Comparison of ENCODE assay signal across 31 mouse cellular contexts in the genomic region with DNA sequence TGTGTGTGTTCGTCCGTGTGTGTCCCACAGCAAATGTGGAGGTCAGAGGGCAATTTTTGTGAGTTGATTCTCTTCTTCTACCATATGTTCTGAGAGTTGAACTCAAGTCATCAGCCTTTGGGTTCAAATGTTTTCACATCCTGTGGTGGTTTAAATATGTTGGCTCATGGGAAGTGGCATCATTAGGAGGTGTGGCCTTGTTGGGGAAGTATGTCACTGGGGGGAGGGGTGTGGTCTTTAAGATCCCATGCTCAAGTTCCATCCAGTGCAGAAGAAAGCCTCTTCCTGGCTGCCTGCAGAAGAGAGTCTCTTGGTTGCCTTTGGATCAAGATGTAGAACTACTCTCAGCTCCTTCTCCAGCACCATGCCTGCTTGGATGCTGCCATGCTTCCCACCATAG.
DNase-seq lines count a peak whose midpoint lies in the region; ATAC-seq lines count a peak whose summit lies in the region.
"Had no signal": no experiment of that assay in that cellular context is flagged by ENCODE, and none has a peak within 500 bp of the region (broad histone marks: within the 10 kb centered on the region; RNA-seq: fewer than 3 reads in every experiment).

No protein-coding gene starts in this region.

- H3K36me3 ChIP-seq in liver, embryonic 12.5 days: peaks cover 9% of the 10 kb centered on the region; the same call in 1 of the 2 replicates
- H3K36me3 ChIP-seq in midbrain, embryonic 16.5 days (ENCODE audit: control insufficient read depth, insufficient read depth, low read length): no peaks in the 10 kb centered on the region
- no peaks in the 10 kb centered on the region for H3K36me3 ChIP-seq in midbrain, embryonic 13.5 days
- H3K36me3 ChIP-seq: embryonic facial prominence, embryonic 13.5 days; forebrain, embryonic 10.5 days; forebrain, embryonic 15.5 days; hindbrain, embryonic 10.5 days; hindbrain, embryonic 15.5 days; limb, embryonic 12.5 days; neural tube, embryonic 15.5 days had no signal

- H3K4me2 ChIP-seq in liver, embryonic 12.5 days: no peak overlapping the region
- no peak overlapping the region for H3K4me2 ChIP-seq in midbrain, embryonic 16.5 days (ENCODE audit: low read length)
- H3K4me2 ChIP-seq in midbrain, embryonic 13.5 days (replicated peaks): no peak overlapping the region
- H3K4me2 ChIP-seq: embryonic facial prominence, embryonic 13.5 days; forebrain, embryonic 15.5 days; hindbrain, embryonic 15.5 days; limb, embryonic 12.5 days; liver, embryonic 11.5 days; neural tube, embryonic 15.5 days had no signal

- no peak overlapping the region for H3K27ac ChIP-seq in liver, embryonic 12.5 days
- H3K27ac ChIP-seq in midbrain, embryonic 16.5 days (ENCODE audit: low read length): no peak overlapping the region
- no peak overlapping the region for H3K27ac ChIP-seq in midbrain, embryonic 13.5 days
- H3K27ac ChIP-seq: embryonic facial prominence, embryonic 13.5 days; forebrain, embryonic 10.5 days; forebrain, embryonic 15.5 days; hindbrain, embryonic 10.5 days; hindbrain, embryonic 15.5 days; limb, embryonic 12.5 days; neural tube, embryonic 15.5 days; stomach, postnatal 0 days had no signal

- H3K27me3 ChIP-seq in liver, embryonic 12.5 days (replicated peaks): 0 out of 2 replicates have a peak, but pooled peaks cover 6% of the 10 kb centered on the region
- H3K27me3 ChIP-seq in midbrain, embryonic 16.5 days (ENCODE audit: control insufficient read depth, insufficient read depth, low read depth, low read length): no peaks in the 10 kb centered on the region
- no peaks in the 10 kb centered on the region for H3K27me3 ChIP-seq in midbrain, embryonic 13.5 days
- H3K27me3 ChIP-seq: CH12.LX; embryonic facial prominence, embryonic 13.5 days; forebrain, embryonic 15.5 days; hindbrain, embryonic 15.5 days; limb, embryonic 12.5 days; neural tube, embryonic 15.5 days had no signal

- WGBS in liver, embryonic 12.5 days (ENCODE audit: insufficient replicate concordance): 64% methylated on average over 2 of the region's 2 CpGs
- 92% methylated on average over 2 of the region's 2 CpGs for WGBS in midbrain, embryonic 16.5 days
- WGBS in midbrain, embryonic 13.5 days: 74% methylated on average over 2 of the region's 2 CpGs

- peaks cover 26% of the 10 kb centered on the region for H3K4me1 ChIP-seq in liver, embryonic 12.5 days
- H3K4me1 ChIP-seq in midbrain, embryonic 16.5 days (ENCODE audit: control insufficient read depth, insufficient read depth, low read length): no peaks in the 10 kb centered on the region
- H3K4me1 ChIP-seq in midbrain, embryonic 13.5 days (replicated peaks): peaks cover 8% of the 10 kb centered on the region; the same call in 1 of the 2 replicates
- H3K4me1 ChIP-seq: forebrain, embryonic 15.5 days; hindbrain, embryonic 15.5 days; neural tube, embryonic 15.5 days had no signal

- H3K9me3 ChIP-seq in liver, embryonic 12.5 days (replicated peaks): no peaks in the 10 kb centered on the region; the same call in 1 of the 2 replicates
- H3K9me3 ChIP-seq in midbrain, embryonic 16.5 days (replicated peaks; ENCODE audit: control insufficient read depth, low read length, poor library complexity, severe bottlenecking): no peaks in the 10 kb centered on the region
- no peaks in the 10 kb centered on the region for H3K9me3 ChIP-seq in midbrain, embryonic 13.5 days
- H3K9me3 ChIP-seq: forebrain, embryonic 10.5 days; forebrain, embryonic 15.5 days; hindbrain, embryonic 10.5 days; hindbrain, embryonic 15.5 days; limb, embryonic 12.5 days; neural tube, embryonic 15.5 days had no signal

- H3K9ac ChIP-seq in liver, embryonic 12.5 days: 0 out of 2 replicates have a peak overlapping the region, but pooled peaks have one; percentile 18
- no peak overlapping the region for H3K9ac ChIP-seq in midbrain, embryonic 16.5 days (ENCODE audit: low read depth, low read length)
- H3K9ac ChIP-seq in midbrain, embryonic 13.5 days (replicated peaks): no peak overlapping the region
- H3K9ac ChIP-seq: embryonic facial prominence, embryonic 13.5 days; forebrain, embryonic 15.5 days; hindbrain, embryonic 15.5 days; limb, embryonic 12.5 days; liver, postnatal 0 days; neural tube, embryonic 15.5 days had no signal

- no peak overlapping the region for H3K4me3 ChIP-seq in liver, embryonic 12.5 days
- H3K4me3 ChIP-seq in midbrain, embryonic 16.5 days (ENCODE audit: low read depth, low read length): no peak overlapping the region
- no peak overlapping the region for H3K4me3 ChIP-seq in midbrain, embryonic 13.5 days (replicated peaks)
- H3K4me3 ChIP-seq: embryonic facial prominence, embryonic 13.5 days; forebrain, embryonic 10.5 days; forebrain, embryonic 15.5 days; hindbrain, embryonic 10.5 days; hindbrain, embryonic 15.5 days; limb, embryonic 12.5 days; neural tube, embryonic 15.5 days had no signal

- intact Hi-C loops in left cerebral cortex, postnatal 25 days (cut with DNase I): no loop called here

- ATAC-seq in liver, embryonic 12.5 days: no peak
- 0 out of 2 replicates have a peak, but pooled peaks have one; percentile 39 for ATAC-seq in midbrain, embryonic 16.5 days
- ATAC-seq in midbrain, embryonic 13.5 days: no peak
- peak; percentile 97 for ATAC-seq in megakaryocyte, adult 5-6 weeks (ENCODE audit: poor library complexity, severe bottlenecking)
- ATAC-seq: forebrain, embryonic 15.5 days; inflammation-experienced regulatory T-cells, adult 6 months; liver, postnatal 0 days had no signal

- no peak for DNase-seq in liver
- DNase-seq in gastrocnemius, adult 8-10 months (ENCODE audit: low spot score in 2 of 2): no peak
- no peak for DNase-seq in left cerebral cortex, postnatal 25 days (ENCODE audit: low spot score in 2 of 2)
- DNase-seq: adrenal gland, adult 8-10 months; cerebellum, adult 11 months; cerebellum, adult 9-10 months; gastrocnemius, postnatal 36 days; heart, postnatal 14 days; kidney, adult 2 months; kidney, postnatal 25 days; liver, postnatal 0 days; lung, postnatal 4 days; right cerebral cortex, adult 18-20 months; spleen, adult 18-20 months; thymus, adult 18-20 months; thymus, postnatal 36 days had no signal

Comparison
In these comparisons a context has a peak if more than half of its experiments do, and no peak if none do; other contexts are left out.
1. ATAC-seq: peak in midbrain, embryonic 16.5 days (single experiment) and megakaryocyte, adult 5-6 weeks (single experiment); none in liver, embryonic 12.5 days (single experiment) and midbrain, embryonic 13.5 days (single experiment).